Mouse (Mus musculus) midbrain, embryonic 14.5 days (tissue): ENCODE measurements around the gene Grb10. TPM values are rescaled to one million over a fixed set of nuclear protein-coding genes. Genes with fewer than 3 reads are reported as not detected.
A peak's percentile ranks its signal among the peaks of the same experiment; 100 is the strongest.

ENCODE experiments used
- ATAC-seq: fragments of 200-750 bp; cut with Nextera tagmentation; 2 replicates; pipeline ENCODE4 v1.8.0; 2017; ENCODE audit warnings: moderate number of reproducible peaks, moderate library complexity; ENCODE audit not compliant: low FRiP score, low TSS enrichment
- DNase-seq: peaks from one replicate; pipeline ENCODE4 v3.0.0-alpha.2; 2015
- H3K27ac ChIP-seq: fragments of 300-500 bp; sonication (generic); replicated peaks from 2 replicates; pipeline ENCODE4 v1.5.1; 2014; ENCODE audit warnings: mild to moderate bottlenecking, low read depth, low read length, moderate library complexity
- H3K27me3 ChIP-seq: fragments of 300-500 bp; sonication (generic); 2 replicates; pipeline ENCODE4 v1.6.1; 2014; ENCODE audit warnings: low read length, control low read depth, mixed read lengths; ENCODE audit not compliant: control insufficient read depth, insufficient read depth
- H3K36me3 ChIP-seq: fragments of 300-500 bp; sonication (generic); 2 replicates; pipeline ENCODE4 v1.6.1; 2014; ENCODE audit warnings: low read length, control low read depth; ENCODE audit not compliant: control insufficient read depth, insufficient read depth
- H3K4me1 ChIP-seq: fragments of 300-500 bp; sonication (generic); 2 replicates; pipeline ENCODE4 v1.6.1; 2014; ENCODE audit warnings: mild to moderate bottlenecking, antibody characterized with exemption, low read length, control low read depth; ENCODE audit not compliant: control insufficient read depth, insufficient read depth
- H3K4me2 ChIP-seq: fragments of 300-500 bp; sonication (generic); 2 replicates; pipeline ENCODE4 v1.6.1; 2014; ENCODE audit warnings: mild to moderate bottlenecking, low read length, moderate library complexity
- H3K4me3 ChIP-seq: fragments of 300-500 bp; sonication (generic); replicated peaks from 2 replicates; pipeline ENCODE4 v1.5.1; 2014; ENCODE audit warnings: low read depth, low read length
- H3K9ac ChIP-seq: fragments of 300-500 bp; sonication (generic); replicated peaks from 2 replicates; pipeline ENCODE4 v1.6.1; 2014; ENCODE audit warnings: mild to moderate bottlenecking, low read length, moderate library complexity
- H3K9me3 ChIP-seq: fragments of 300-500 bp; sonication (generic); 2 replicates; pipeline ENCODE4 v1.6.1; 2016; ENCODE audit warnings: low read length, control low read depth, mixed read lengths; ENCODE audit not compliant: control insufficient read depth
- WGBS: fragments of 180-500 bp; shearing (Covaris S2); extraction: QIAGEN DNeasy Blood & Tissue Kit; methylation state at CpG from one replicate; pipeline ENCODE4 v1.1.7; 2014; 5-methylcytosine and 5-hydroxymethylcytosine counted together
- polyA plus RNA-seq: library from polyadenylated mRNA; unstranded; fragments of >200 nt; fragmentation: Nextera tagmentation; extraction: Ambion mirVana; gene quantifications from 2 replicates; pipeline ENCODE4 v1.2.1, GENCODE M21; 2014

Grb10 gene
- polyA plus RNA-seq, 1 experiment from 2014 or later = 45.1 TPM

GRCm38 (mm10) chr11:11890139-11890741 is 148.2 kb downstream of the Grb10 start:
- no peak overlapping the region for H3K4me2 ChIP-seq
- H3K9me3 ChIP-seq = no peaks in the 10 kb centered on the region
- no peak for ATAC-seq
- DNase-seq = no peak
- H3K27me3 ChIP-seq = no peaks in the 10 kb centered on the region
- peaks cover 13% of the 10 kb centered on the region; the same call in 1 of the 2 replicates for H3K4me1 ChIP-seq
- 46% methylated on average over 10 of the region's 10 CpGs for WGBS
- no peak overlapping the region; the same call in 1 of the 2 replicates for H3K27ac ChIP-seq
- H3K9ac ChIP-seq = no peak overlapping the region
- H3K36me3 ChIP-seq = no peaks in the 10 kb centered on the region
- no peak overlapping the region for H3K4me3 ChIP-seq

- Histone ChIP-seq H3K4me2 (no peak overlapping the region), H3K27me3 (no peaks in the 10 kb centered on the region), H3K9me3 (no peaks in the 10 kb centered on the region), H3K27ac (peak overlapping the region; percentile 27; the same call in 1 of the 2 replicates), H3K36me3 (no peaks in the 10 kb centered on the region), H3K4me3 (no peak overlapping the region), H3K9ac (no peak overlapping the region), H3K4me1 (peaks cover 21% of the 10 kb centered on the region)
- DNase-seq = no peak
- 83% methylated on average over 3 of the region's 3 CpGs for WGBS
- ATAC-seq = no peak
Measured at GRCm38 (mm10) chr11:11888727-11889126, 149.8 kb downstream of the Grb10 start.

GRCm38 (mm10) chr11:11888051-11888450 is 150.4 kb downstream of the Grb10 start:
- H3K4me2 ChIP-seq = no peak overlapping the region
- no peaks in the 10 kb centered on the region for H3K27me3 ChIP-seq
- no peaks in the 10 kb centered on the region for H3K36me3 ChIP-seq
- no peak for DNase-seq
- H3K9ac ChIP-seq = no peak overlapping the region
- no peak for ATAC-seq
- no peaks in the 10 kb centered on the region for H3K9me3 ChIP-seq
- peaks cover 21% of the 10 kb centered on the region for H3K4me1 ChIP-seq
- WGBS = 78% methylated on average over 3 of the region's 3 CpGs
- no peak overlapping the region for H3K27ac ChIP-seq
- H3K4me3 ChIP-seq = no peak overlapping the region

DNA sequence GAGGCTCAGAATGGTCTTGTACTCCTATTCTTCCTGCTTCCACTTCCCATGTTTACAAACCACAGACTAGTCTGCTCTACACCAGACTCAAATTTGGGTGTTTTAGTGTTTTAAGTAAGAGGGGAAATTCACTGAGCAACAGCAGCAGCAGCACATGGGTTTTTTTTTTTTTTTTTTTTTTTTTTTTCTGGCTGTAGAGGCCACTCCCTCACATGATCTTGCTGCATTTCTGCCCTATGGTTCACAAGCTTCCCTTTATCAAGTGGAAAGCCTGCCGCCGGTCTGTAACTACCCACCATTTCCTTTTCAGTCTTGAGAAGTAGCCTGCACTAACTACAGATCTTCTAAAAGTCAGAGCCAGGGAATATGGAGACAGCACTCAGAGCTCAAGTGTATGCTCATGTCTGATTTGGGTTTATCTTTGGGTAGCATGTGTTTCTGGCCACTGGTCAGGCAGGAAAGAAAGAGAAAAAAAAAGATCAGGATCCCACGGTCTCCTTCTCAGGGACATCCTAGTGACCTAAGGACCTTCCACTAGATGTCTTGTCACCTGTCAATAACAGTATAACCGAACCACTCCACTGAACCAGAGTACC is 152.0 kb downstream of the Grb10 start:
- Histone ChIP-seq H3K9me3 (no peaks in the 10 kb centered on the region), H3K9ac (no peak overlapping the region), H3K27ac (no peak overlapping the region), H3K27me3 (no peaks in the 10 kb centered on the region), H3K4me2 (no peak overlapping the region), H3K36me3 (no peaks in the 10 kb centered on the region), H3K4me3 (no peak overlapping the region), H3K4me1 (peaks cover 21% of the 10 kb centered on the region)
- DNase-seq = no peak
- ATAC-seq = no peak
- 54% methylated on average over 4 of the region's 4 CpGs for WGBS

DNA sequence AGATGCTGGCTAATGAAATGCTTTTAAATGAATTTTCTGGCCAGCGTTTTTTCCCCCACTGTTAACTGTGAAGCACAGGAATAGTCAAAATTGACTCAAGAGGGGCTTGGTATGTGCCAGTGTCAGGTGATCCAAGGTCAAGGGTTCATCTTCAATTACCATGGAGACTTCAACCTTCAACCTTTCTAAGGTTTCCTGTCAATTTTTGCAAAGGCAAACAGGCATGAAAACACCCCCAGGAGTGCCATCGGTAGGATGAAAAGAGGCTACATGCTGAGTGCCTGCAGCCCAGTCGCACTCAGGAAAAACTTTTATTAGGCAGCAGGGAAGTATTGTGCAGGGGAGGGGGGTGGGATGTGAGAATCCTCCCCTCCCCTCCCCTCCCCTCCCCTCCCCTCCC is 152.6 kb downstream of the Grb10 start:
- Histone ChIP-seq H3K36me3 (no peaks in the 10 kb centered on the region), H3K9me3 (no peaks in the 10 kb centered on the region), H3K27me3 (no peaks in the 10 kb centered on the region), H3K4me1 (peaks cover 21% of the 10 kb centered on the region), H3K9ac (no peak overlapping the region), H3K27ac (no peak overlapping the region), H3K4me3 (no peak overlapping the region), H3K4me2 (no peak overlapping the region)
- DNase-seq (no peak), ATAC-seq (no peak)
- 11% methylated on average over 3 of the region's 3 CpGs for WGBS

GRCm38 (mm10) chr11:11885246-11885643 is 153.2 kb downstream of the Grb10 start:
- DNase-seq (no peak), ATAC-seq (no peak)
- peak overlapping the region; percentile 37; the same call in 1 of the 2 replicates for H3K27ac ChIP-seq
- no peaks in the 10 kb centered on the region for H3K36me3 ChIP-seq
- H3K27me3 ChIP-seq = no peaks in the 10 kb centered on the region
- WGBS = 58% methylated on average over 4 of the region's 4 CpGs
- H3K4me2 ChIP-seq = no peak overlapping the region
- peaks cover 18% of the 10 kb centered on the region for H3K4me1 ChIP-seq
- no peak overlapping the region for H3K4me3 ChIP-seq
- H3K9me3 ChIP-seq = no peaks in the 10 kb centered on the region
- no peak overlapping the region for H3K9ac ChIP-seq

DNA sequence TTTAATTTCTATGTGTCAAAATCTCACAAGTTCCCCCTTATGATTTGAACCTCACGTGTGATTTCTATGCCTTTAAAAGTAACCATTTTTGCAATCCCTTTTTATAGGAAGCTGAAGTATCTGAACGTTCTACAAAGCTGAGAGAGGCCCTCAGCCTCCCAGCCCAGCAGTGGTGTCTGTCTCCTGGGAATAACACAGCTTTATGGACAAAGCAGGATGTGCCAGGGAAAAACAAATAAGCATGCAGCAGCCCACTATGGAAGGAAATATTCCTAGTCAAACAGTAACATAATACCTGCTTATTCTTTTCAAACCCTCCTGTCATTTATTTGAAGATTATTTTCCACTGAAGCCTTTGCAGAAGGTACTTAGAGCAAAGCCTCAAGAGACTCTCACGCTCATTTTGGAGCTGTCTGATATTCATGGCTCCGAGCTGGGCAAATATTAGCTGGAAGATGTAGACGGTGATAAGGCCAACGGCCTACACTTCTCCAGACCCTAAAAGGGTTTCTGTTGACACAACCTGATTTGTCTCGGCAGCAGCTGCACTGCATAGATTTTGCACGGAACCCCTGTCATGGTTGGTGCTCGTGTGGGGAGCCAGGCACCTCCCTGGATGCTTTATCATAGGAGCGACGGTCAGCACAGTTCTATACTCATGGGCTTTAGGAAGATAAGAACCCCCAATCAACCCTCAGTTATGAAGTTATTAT is 153.8 kb downstream of the Grb10 start:
- 0 out of 2 replicates have a peak, but pooled peaks have one; percentile 47 for ATAC-seq
- H3K27ac ChIP-seq = peak overlapping the region; percentile 37
- H3K27me3 ChIP-seq = no peaks in the 10 kb centered on the region
- WGBS = 34% methylated on average over 11 of the region's 11 CpGs
- H3K36me3 ChIP-seq = no peaks in the 10 kb centered on the region
- H3K4me1 ChIP-seq = peaks cover 13% of the 10 kb centered on the region
- no peak overlapping the region for H3K9ac ChIP-seq
- H3K4me3 ChIP-seq = no peak overlapping the region
- H3K4me2 ChIP-seq = no peak overlapping the region
- peak; percentile 56 for DNase-seq
- no peaks in the 10 kb centered on the region for H3K9me3 ChIP-seq

GRCm38 (mm10) chr11:11881783-11882155 is 156.7 kb downstream of the Grb10 start:
- Histone ChIP-seq H3K4me2 (no peak overlapping the region), H3K27ac (no peak overlapping the region), H3K27me3 (no peaks in the 10 kb centered on the region), H3K9ac (no peak overlapping the region), H3K36me3 (no peaks in the 10 kb centered on the region), H3K9me3 (no peaks in the 10 kb centered on the region), H3K4me3 (no peak overlapping the region), H3K4me1 (peaks cover 21% of the 10 kb centered on the region)
- ATAC-seq (no peak), DNase-seq (no peak)
- WGBS = 2% methylated on average over 1 of the region's 1 CpGs
